Mouse (Mus musculus) liver, embryonic 12.5 days (tissue): ENCODE results near the gene Mpzl2. TPM values are rescaled to one million over a fixed set of nuclear protein-coding genes. Genes with fewer than 3 reads are reported as not detected.
"Not testable (repeated sequence)": the region's sequence is repeated elsewhere in the genome, so short reads cannot be mapped to it uniquely, and the experiment has no call there.

Experiments used
- ATAC-seq: fragments of 200-750 bp; cut with Nextera tagmentation; 2 replicates; pipeline ENCODE4 v1.8.0; 2017; ENCODE audit warnings: moderate number of reproducible peaks, mild to moderate bottlenecking, moderate library complexity
- H3K27ac ChIP-seq: fragments of 300-500 bp; sonication (generic); 2 replicates; pipeline ENCODE4 v1.5.1; 2016; ENCODE audit warnings: mild to moderate bottlenecking
- H3K27me3 ChIP-seq: fragments of 300-500 bp; sonication (generic); replicated peaks from 2 replicates; pipeline ENCODE4 v1.6.1; 2016; ENCODE audit warnings: mild to moderate bottlenecking, moderate library complexity
- H3K36me3 ChIP-seq: fragments of 300-500 bp; sonication (generic); 2 replicates; pipeline ENCODE4 v1.6.1; 2016; ENCODE audit warnings: mild to moderate bottlenecking, moderate library complexity
- H3K4me1 ChIP-seq: fragments of 300-500 bp; sonication (generic); 2 replicates; pipeline ENCODE4 v1.6.1; 2016
- H3K4me2 ChIP-seq: fragments of 300-500 bp; sonication (generic); 2 replicates; pipeline ENCODE4 v1.6.1; 2016; ENCODE audit warnings: mild to moderate bottlenecking, moderate library complexity
- H3K4me3 ChIP-seq: fragments of 300-500 bp; sonication (generic); 2 replicates; pipeline ENCODE4 v1.5.1; 2016; ENCODE audit warnings: mild to moderate bottlenecking, moderate library complexity
- H3K9ac ChIP-seq: fragments of 300-500 bp; sonication (generic); 2 replicates; pipeline ENCODE4 v1.6.1; 2016; ENCODE audit warnings: mild to moderate bottlenecking, moderate library complexity
- H3K9me3 ChIP-seq: fragments of 300-500 bp; sonication (generic); replicated peaks from 2 replicates; pipeline ENCODE4 v1.6.1; 2016; ENCODE audit warnings: mild to moderate bottlenecking, moderate library complexity
- WGBS: fragments of 180-500 bp; shearing (Covaris S2); methylation state at CpG from one replicate; pipeline ENCODE4 v1.1.7; 2016; ENCODE audit not compliant: insufficient replicate concordance; 5-methylcytosine and 5-hydroxymethylcytosine counted together
- polyA plus RNA-seq: library from polyadenylated mRNA; unstranded; fragments of >200 nt; fragmentation: Nextera tagmentation; extraction: Ambion mirVana; gene quantifications from 2 replicates; pipeline ENCODE4 v1.2.1, GENCODE M21; 2016

Gene Mpzl2
- polyA plus RNA-seq, 1 experiment from 2014 or later: 3.9 TPM

DNA sequence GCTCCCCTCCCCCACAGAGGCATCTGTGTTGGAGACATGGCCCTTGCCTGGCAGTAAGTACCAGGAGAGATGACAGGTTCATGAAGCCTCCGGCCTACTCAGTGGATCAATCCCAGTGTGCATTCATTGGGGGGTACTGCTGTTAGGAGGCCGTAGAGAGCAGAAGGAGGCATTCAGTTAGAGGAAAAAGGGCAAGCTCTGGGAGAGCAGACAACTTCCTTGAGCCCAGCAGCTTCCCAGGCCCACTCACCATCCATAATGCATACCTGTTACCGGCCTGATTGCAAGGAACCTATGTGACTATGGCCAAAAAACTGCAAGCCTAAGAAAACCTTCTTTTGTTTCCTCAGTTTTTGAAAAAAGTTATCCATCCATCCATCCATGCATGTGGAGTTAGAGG lies 5.1 kb upstream of the Mpzl2 start:
- 53% methylated on average over 3 of the region's 3 CpGs for WGBS
- H3K4me1 ChIP-seq: no peaks in the 10 kb centered on the region
- no peak for ATAC-seq

DNA sequence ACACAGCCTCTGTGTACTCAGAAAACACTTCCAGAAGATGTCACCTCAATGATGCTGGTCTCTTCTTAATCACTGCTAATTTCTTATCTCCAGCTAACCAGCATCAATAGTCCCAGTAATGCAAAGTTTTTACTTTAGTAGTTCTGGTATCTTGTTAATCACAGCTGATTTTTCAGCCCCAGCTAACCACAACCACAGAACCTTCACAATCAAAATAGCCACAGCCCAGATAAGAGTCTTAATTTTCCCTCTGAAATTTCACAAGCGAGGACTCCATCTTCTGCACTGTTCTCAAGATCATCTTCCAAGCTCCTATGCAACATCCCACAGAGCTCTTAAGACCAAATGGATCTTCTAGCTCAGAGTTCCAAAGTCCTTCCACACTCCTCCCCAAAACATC lies 1.8 kb upstream of the Mpzl2 start:
- 27% methylated on average over 1 of the region's 1 CpGs for WGBS
- H3K27me3 ChIP-seq: peaks cover 62% of the 10 kb centered on the region
- H3K4me3 ChIP-seq, H3K9me3 ChIP-seq, H3K27ac ChIP-seq, H3K36me3 ChIP-seq, H3K9ac ChIP-seq, ATAC-seq, H3K4me2 ChIP-seq: not testable (repeated sequence)
- H3K4me1 ChIP-seq: peaks cover 17% of the 10 kb centered on the region; the same call in 1 of the 2 replicates

More for the DNA sequence above, 5.1 kb upstream of the Mpzl2 start:
- Histone ChIP-seq H3K27me3 (peaks cover 44% of the 10 kb centered on the region), H3K27ac (no peak overlapping the region), H3K9me3 (no peaks in the 10 kb centered on the region), H3K4me3 (no peak overlapping the region), H3K4me2 (no peak overlapping the region), H3K9ac (no peak overlapping the region), H3K36me3 (no peaks in the 10 kb centered on the region)

DNA sequence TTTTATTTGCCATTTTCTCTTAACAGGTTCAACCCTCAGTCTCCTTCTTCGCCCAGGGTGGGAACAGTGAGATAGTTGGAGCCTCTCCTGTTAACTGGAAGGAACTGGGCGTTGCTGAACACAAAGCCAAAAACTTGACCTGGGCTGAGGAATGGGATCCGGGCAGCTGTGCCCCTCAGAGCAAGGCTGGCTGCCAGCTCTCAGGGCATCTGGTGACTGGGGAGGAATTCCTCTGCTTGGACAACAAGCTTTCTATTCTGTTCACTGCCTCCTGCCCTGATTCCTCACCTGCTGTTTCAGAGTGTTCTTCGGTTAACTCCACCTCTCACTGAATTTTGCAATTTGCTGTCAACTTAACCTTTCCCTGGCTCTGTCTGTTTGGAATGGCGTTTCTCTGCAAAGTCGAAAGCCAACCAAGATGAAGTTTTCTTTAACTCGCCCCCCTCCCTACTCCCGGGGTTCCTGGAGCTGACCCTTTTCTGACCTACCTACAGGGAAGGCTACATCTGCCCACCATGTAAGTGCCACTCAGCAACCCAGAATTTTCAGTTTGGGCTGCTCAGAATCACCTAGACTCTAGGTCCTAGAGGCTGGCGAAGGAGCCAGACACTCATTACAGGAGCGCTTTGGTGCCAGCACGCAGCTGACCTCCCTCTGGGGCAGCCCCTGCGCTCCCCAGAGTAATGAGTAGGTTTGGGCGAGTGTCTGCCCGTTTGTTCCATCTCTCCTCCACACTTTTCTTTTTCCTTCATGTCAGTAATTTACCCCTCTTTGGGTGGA lies 657 bp downstream of the Mpzl2 start:
- peaks cover 83% of the 10 kb centered on the region for H3K27me3 ChIP-seq
- no peak overlapping the region for H3K27ac ChIP-seq
- WGBS: 15% methylated on average over 14 of the region's 14 CpGs
- no peak for ATAC-seq
- H3K9me3 ChIP-seq: no peaks in the 10 kb centered on the region
- H3K4me2 ChIP-seq: peak overlapping the region; percentile 47
- peak overlapping the region; percentile 13; the same call in 1 of the 2 replicates for H3K4me3 ChIP-seq
- H3K4me1 ChIP-seq: peaks cover 17% of the 10 kb centered on the region; the same call in 1 of the 2 replicates
- H3K9ac ChIP-seq: no peak overlapping the region
- no peaks in the 10 kb centered on the region for H3K36me3 ChIP-seq

DNA sequence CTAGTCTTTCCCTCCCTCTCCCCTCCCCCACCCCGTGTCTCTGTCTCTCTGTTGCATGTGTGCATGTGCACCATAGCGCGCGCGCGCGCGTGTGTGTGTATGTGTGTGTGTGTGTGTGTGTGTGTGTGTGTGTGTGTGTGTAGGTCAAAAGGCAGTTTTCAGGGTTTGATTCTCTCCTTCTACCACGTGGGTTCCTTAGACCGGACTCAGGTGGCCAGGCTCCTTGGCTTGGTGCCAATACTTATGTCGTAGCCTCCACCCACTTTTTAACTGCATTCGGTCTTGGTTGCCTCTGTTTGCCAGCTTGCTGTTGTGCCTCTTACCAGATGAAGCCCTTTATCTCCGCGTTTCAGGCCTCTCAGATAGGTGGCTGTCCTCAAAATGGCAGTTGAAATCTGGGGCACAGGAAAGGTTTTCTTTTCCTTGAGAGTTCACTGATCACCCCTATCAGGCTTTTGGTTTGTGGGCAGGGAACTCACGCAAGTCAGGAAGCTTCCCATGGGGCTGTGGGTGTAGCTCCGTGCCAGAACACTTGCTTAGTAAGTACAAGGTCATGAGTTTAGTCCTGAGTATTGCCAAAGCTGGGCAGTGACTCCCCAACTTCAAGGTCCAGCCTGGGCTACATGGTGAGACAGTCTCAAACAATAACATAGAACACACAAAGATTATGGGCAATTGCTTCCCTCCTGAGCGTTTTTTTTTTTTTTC lies 1.7 kb downstream of the Mpzl2 start:
- Histone ChIP-seq H3K9me3 (no peaks in the 10 kb centered on the region), H3K27ac (no peak overlapping the region), H3K4me1 (peaks cover 17% of the 10 kb centered on the region; the same call in 1 of the 2 replicates), H3K4me2 (peak overlapping the region; percentile 47), H3K4me3 (0 out of 2 replicates have a peak overlapping the region, but pooled peaks have one; percentile 13), H3K9ac (no peak overlapping the region), H3K36me3 (no peaks in the 10 kb centered on the region), H3K27me3 (peaks cover 78% of the 10 kb centered on the region)
- peak; percentile 21; the same call in 1 of the 2 replicates for ATAC-seq
- WGBS: 27% methylated on average over 17 of the region's 17 CpGs

DNA sequence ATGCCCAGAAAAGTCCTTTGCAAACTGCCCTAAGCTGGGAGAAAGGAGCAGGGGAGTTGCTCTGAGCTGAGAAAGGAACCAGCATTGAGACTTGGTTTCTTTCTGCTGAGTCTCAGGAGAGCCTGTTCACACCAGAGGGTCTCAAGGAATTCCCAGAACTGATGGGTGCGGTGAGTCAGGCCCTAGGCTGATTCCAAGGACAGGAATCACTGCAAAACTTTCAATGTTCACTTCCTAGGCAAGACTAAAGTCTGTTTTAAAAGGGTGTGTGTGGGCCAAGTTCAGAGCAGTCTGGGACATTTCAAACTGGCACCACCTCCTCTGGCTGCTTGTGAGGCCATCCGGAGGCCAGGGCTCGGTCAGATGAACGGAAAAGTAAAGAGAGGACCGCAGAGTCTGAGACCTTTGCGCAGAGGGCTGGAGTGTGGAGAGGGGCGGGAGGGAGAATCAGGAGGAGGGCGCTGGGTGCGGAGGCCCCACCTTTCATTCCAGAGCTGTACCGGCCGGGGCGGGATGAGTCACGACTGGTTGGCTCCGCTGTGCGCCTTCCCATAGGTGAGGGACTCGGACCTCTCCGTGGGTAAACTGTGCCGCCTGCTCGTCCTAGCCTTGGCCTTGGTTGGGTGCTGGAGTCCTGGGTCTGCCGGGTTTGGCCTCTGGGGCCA lies 2.6 kb downstream of the Mpzl2 start:
- 1% methylated on average over 20 of the region's 20 CpGs for WGBS
- Histone ChIP-seq H3K4me3 (peak overlapping the region; percentile 34), H3K36me3 (no peaks in the 10 kb centered on the region), H3K27ac (no peak overlapping the region), H3K9ac (no peak overlapping the region), H3K27me3 (peaks cover 73% of the 10 kb centered on the region), H3K4me2 (peak overlapping the region; percentile 45), H3K9me3 (no peaks in the 10 kb centered on the region), H3K4me1 (peaks cover 17% of the 10 kb centered on the region; the same call in 1 of the 2 replicates)
- ATAC-seq: peak; percentile 84

DNA sequence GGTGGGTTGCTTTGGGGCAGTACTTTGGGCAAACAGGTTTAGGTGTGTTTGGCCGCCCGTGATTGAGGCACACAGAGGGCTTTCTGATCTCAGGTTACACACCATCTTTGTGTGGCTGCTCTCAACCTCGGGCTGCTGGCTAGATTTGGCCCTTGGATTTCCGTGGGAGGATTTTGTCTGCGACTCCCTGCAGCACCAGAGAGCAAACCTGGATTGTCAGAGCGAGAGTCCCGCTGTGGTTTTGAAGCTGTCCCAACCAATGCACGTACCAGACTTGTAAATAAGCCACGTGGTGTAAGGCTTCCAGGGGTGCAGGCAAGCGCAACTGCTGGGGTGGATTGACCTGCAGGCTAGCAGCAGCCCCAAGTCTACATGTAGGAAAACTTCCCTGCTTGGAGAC lies 3.3 kb downstream of the Mpzl2 start:
- peak overlapping the region; percentile 34 for H3K4me3 ChIP-seq
- peaks cover 74% of the 10 kb centered on the region for H3K27me3 ChIP-seq

DNA sequence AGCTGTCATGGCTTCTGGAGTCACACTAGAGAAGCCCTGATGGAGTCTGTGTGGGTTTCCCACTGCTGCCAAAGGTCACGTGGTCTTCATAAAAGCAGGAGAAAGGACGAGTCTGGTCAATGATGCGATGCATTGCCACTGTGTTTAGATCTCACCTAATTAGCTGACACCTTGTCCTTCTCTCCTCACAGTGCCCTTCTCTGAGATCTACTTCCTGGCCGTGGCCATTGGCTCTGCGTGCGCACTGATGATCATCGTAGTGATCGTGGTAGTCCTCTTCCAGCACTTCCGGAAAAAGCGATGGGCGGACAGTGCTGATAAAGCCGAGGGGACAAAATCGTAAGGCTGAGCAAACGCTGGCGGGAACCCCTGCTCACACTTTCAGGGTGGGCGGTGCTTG lies 7.4 kb downstream of the Mpzl2 start:
- no peak for ATAC-seq
- Histone ChIP-seq H3K9me3 (no peaks in the 10 kb centered on the region), H3K27me3 (peaks cover 39% of the 10 kb centered on the region), H3K36me3 (no peaks in the 10 kb centered on the region), H3K4me2 (no peak overlapping the region), H3K4me1 (peaks cover under 1% of the 10 kb centered on the region; the same call in 1 of the 2 replicates), H3K9ac (no peak overlapping the region), H3K27ac (no peak overlapping the region), H3K4me3 (no peak overlapping the region)
- WGBS: 64% methylated on average over 16 of the region's 16 CpGs

More for the DNA sequence above, 3.3 kb downstream of the Mpzl2 start:
- H3K4me1 ChIP-seq: peaks cover 17% of the 10 kb centered on the region; the same call in 1 of the 2 replicates
- peak overlapping the region; percentile 45 for H3K4me2 ChIP-seq
- no peaks in the 10 kb centered on the region for H3K9me3 ChIP-seq
- WGBS: 4% methylated on average over 10 of the region's 10 CpGs
- no peak overlapping the region for H3K27ac ChIP-seq
- no peak for ATAC-seq
- H3K9ac ChIP-seq: 0 out of 2 replicates have a peak overlapping the region, but pooled peaks have one; percentile 4
- no peaks in the 10 kb centered on the region for H3K36me3 ChIP-seq

DNA sequence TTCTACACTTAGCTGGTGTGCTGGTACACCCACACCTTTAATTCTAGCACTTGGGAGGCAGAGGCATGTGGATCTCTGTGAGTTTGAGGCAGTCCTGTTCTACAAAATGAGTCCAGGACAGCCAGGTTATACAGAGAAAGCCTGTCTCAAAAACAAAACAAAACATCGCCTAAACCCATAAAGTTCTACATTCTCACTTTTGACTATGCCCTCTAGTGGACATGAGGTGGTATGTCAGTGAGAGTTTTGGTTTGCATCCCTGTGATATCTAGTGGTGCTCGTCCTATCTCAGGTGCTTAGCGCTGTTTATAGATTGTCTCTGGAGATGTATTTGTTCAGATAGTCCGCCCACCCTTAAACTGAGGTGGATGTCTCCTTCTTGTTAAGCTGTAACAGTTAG lies 8.9 kb downstream of the Mpzl2 start:
- no peaks in the 10 kb centered on the region for H3K4me1 ChIP-seq
- peaks cover 26% of the 10 kb centered on the region for H3K27me3 ChIP-seq
- H3K9me3 ChIP-seq: no peaks in the 10 kb centered on the region
- no peak overlapping the region for H3K4me3 ChIP-seq
- no peak overlapping the region for H3K4me2 ChIP-seq
- H3K9ac ChIP-seq: no peak overlapping the region
- no peaks in the 10 kb centered on the region for H3K36me3 ChIP-seq
- H3K27ac ChIP-seq: no peak overlapping the region
- no peak for ATAC-seq
- WGBS: 25% methylated on average over 4 of the region's 4 CpGs

DNA sequence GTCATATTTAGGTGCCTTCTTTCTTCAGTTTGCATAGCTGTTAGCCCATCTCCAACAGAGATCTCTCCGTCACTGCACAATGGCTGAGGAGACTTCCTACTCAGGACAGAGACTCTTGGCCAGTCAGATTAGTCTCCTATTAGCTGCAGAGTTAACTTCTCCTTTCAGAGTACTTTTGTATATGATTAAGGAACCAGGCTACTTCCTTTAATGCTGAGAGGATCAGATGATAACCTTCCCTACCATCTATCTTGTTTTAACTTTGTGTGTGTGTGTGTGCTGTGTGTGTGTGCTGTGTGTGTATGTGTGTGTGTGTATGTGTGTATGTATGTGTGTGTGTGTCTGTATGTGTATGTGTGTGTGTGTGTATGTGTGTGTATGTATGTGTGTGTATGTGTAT lies 10.1 kb downstream of the Mpzl2 start:
- Histone ChIP-seq H3K4me3 (no peak overlapping the region), H3K27me3 (peaks cover 21% of the 10 kb centered on the region), H3K27ac (no peak overlapping the region), H3K9me3 (no peaks in the 10 kb centered on the region), H3K9ac (no peak overlapping the region), H3K36me3 (no peaks in the 10 kb centered on the region), H3K4me2 (no peak overlapping the region), H3K4me1 (no peaks in the 10 kb centered on the region)
- WGBS: 33% methylated on average over 1 of the region's 1 CpGs
- no peak for ATAC-seq

DNA sequence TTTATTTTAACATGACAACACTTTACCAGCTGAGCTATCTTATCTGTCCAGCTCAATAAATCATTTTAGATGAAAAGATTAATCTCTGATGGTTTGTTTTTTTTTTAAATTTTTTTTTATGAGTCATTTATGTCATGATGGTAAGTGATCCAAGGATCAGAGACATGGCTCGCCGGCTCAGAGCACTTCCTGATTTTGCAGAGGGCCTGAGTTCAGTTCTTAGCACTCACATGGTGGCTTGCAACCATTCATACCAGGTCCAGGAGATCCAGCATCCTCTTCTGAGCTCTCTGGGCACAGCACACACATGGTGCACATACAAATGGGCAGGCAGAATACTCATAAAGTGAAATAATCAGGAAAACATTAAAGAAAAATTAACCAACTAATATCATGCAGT lies 10.7 kb downstream of the Mpzl2 start:
- H3K4me2 ChIP-seq: no peak overlapping the region
- H3K4me3 ChIP-seq: no peak overlapping the region
- H3K9me3 ChIP-seq: no peaks in the 10 kb centered on the region
- H3K4me1 ChIP-seq: no peaks in the 10 kb centered on the region; the same call in 1 of the 2 replicates
- H3K27me3 ChIP-seq: peaks cover 21% of the 10 kb centered on the region
- H3K27ac ChIP-seq: no peak overlapping the region
- no peak overlapping the region for H3K9ac ChIP-seq
- 70% methylated on average over 2 of the region's 2 CpGs for WGBS
- ATAC-seq: no peak
- H3K36me3 ChIP-seq: no peaks in the 10 kb centered on the region

DNA sequence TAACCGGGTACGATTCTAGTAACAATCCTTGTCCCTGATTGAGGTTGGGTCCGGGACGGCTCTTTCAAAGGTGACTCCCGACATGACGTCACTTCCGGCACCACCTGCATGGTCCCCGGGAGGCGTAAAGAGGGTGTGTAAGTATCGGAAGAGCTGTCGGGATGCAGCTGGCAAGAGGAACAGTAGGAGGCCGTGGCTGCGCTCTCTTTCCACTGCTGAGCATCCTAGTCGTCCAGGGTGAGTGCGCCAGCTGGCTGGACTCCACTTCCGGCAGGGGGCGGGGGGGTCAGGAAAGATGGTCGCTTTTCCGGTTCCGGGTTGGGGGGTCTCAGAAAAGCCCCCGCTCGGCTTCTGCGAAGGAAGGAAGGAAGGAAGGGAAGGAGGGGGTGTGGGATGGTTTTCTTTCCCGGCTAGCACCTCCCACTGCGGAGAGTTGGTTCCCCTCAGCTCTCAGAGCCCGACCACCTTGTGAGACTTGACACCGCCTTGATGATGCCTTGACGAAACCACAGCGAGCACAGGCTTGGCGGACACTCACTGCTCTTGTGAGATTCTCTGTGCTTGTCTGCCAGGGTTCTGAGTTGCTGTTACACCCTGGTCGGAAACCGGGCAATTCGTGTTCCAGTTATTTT lies 15.6 kb downstream of the Mpzl2 start, which contains the start of gene Mpzl3:
Mpzl3 (plus strand) TSS at position 105 of the 632 bp plus-strand sequence.
- Histone ChIP-seq H3K27ac (peak within 1 kb of the TSS; percentile 78), H3K9ac (peak within 1 kb of the TSS; percentile 35; the same call in 1 of the 2 replicates), H3K36me3 (no peaks in the 10 kb centered on the region), H3K27me3 (peaks cover 46% of the 10 kb centered on the region), H3K9me3 (no peaks in the 10 kb centered on the region), H3K4me3 (peak within 1 kb of the TSS; percentile 62), H3K4me1 (no peaks in the 10 kb centered on the region; the same call in 1 of the 2 replicates), H3K4me2 (peak within 1 kb of the TSS; percentile 71)
- ATAC-seq: peak; percentile 46; the same call in 1 of the 2 replicates
- WGBS: 2% methylated on average over 33 of the region's 33 CpGs
